Mouse (Mus musculus): Measurements from ENCODE around the gene Mtch1. TPM values are rescaled to one million over a fixed set of nuclear protein-coding genes. Genes with fewer than 3 reads are reported as not detected.

The Mtch1 gene
- polyA plus RNA-seq, 1 experiment = 140 TPM

- peaks cover 65% of the 10 kb centered on the region for H3K36me3 ChIP-seq (replicated peaks; ENCODE audit: low read length)
- H3K9me3 ChIP-seq = peaks cover 7% of the 10 kb centered on the region; the same call in 1 of the 2 replicates
- H3K4me3 ChIP-seq (replicated peaks) = no peak overlapping the region
- TF ChIP-seq FLI1 (IDR thresholded peaks at IDR 0.05; ENCODE audit: low read length) = no peak
- TF ChIP-seq GATA1 (IDR thresholded peaks at IDR 0.05; ENCODE audit: borderline replicate concordance, low read length) = no peak
- peaks cover 48% of the 10 kb centered on the region for H3K4me1 ChIP-seq
- H3K27me3 ChIP-seq (replicated peaks) = no peaks in the 10 kb centered on the region
Observed at GRCm38 (mm10) chr17:29302149-29302548, 45.6 kb downstream of the Mtch1 start.

GRCm38 (mm10) chr17:29301421-29301820 is 46.3 kb downstream of the Mtch1 start:
- H3K36me3 ChIP-seq (replicated peaks; ENCODE audit: low read length) = peaks cover 72% of the 10 kb centered on the region
- no peaks in the 10 kb centered on the region for H3K27me3 ChIP-seq (replicated peaks)
- H3K4me3 ChIP-seq (replicated peaks) = no peak overlapping the region
- TF ChIP-seq FLI1 (IDR thresholded peaks at IDR 0.05; ENCODE audit: low read length) = no peak
- TF ChIP-seq GATA1 (IDR thresholded peaks at IDR 0.05; ENCODE audit: borderline replicate concordance, low read length) = no peak
- peaks cover 48% of the 10 kb centered on the region for H3K4me1 ChIP-seq
- peaks cover 7% of the 10 kb centered on the region; the same call in 1 of the 2 replicates for H3K9me3 ChIP-seq

GRCm38 (mm10) chr17:29300926-29301325 is 46.8 kb downstream of the Mtch1 start:
- H3K27me3 ChIP-seq (replicated peaks) = no peaks in the 10 kb centered on the region
- no peak for TF ChIP-seq GATA1 (IDR thresholded peaks at IDR 0.05; ENCODE audit: borderline replicate concordance, low read length)
- no peak for TF ChIP-seq FLI1 (IDR thresholded peaks at IDR 0.05; ENCODE audit: low read length)
- H3K36me3 ChIP-seq (replicated peaks; ENCODE audit: low read length) = peaks cover 77% of the 10 kb centered on the region
- peaks cover 46% of the 10 kb centered on the region for H3K4me1 ChIP-seq
- no peak overlapping the region for H3K4me3 ChIP-seq (replicated peaks)
- H3K9me3 ChIP-seq = peaks cover 7% of the 10 kb centered on the region; the same call in 1 of the 2 replicates

DNA sequence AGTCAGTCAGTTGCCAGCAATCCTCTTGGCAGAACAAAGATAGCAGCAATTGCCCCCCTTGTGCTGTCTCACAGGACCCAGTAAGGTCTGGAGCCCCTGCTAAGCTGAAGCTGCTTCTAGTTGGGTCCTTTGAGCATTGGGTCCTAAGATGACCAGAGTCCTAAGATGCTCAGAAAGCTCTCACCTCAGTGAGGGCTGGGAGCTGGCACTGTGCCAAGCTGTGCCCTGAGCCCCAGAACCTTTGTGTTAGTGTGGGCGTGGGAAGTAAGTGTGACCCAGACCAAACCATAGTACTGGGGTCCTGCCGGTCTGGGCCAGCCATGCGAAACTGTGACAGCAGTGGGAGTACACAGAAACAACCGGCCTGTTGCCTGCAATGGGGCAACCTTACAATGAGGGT is 48.5 kb downstream of the Mtch1 start:
- Histone ChIP-seq H3K4me3 (replicated peaks) (no peak overlapping the region), H3K36me3 (replicated peaks; ENCODE audit: low read length) (peaks cover 92% of the 10 kb centered on the region), H3K4me1 (peaks cover 30% of the 10 kb centered on the region), H3K27me3 (replicated peaks) (no peaks in the 10 kb centered on the region), H3K9me3 (peaks cover 7% of the 10 kb centered on the region; the same call in 1 of the 2 replicates)
- TF ChIP-seq GATA1 (IDR thresholded peaks at IDR 0.05; ENCODE audit: borderline replicate concordance, low read length) = no peak
- no peak for TF ChIP-seq FLI1 (IDR thresholded peaks at IDR 0.05; ENCODE audit: low read length)

DNA sequence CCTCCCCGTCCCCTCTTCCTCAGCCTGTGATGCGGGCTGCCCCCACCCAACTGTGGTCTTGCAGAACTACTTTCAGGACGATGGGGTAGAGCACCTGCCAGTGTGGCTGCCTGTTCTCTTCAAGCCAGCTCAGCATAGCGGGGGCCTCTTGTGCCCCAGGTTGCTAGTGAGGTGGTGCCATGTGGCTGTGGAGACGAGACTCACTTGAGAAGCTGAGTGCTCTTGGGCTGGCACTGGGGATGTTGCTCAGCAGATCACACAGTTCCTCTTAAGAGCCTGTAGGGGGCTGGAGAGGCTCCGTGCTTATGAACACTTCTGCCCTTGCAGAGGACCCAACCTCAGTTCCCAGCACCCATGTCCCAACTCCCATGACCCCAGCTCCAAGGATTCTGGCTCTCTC is 49.9 kb downstream of the Mtch1 start:
- no peak overlapping the region for H3K4me3 ChIP-seq (replicated peaks)
- peaks cover 7% of the 10 kb centered on the region; the same call in 1 of the 2 replicates for H3K9me3 ChIP-seq
- H3K27me3 ChIP-seq (replicated peaks) = no peaks in the 10 kb centered on the region
- H3K36me3 ChIP-seq (replicated peaks; ENCODE audit: low read length) = peaks cover 98% of the 10 kb centered on the region
- no peak for TF ChIP-seq FLI1 (IDR thresholded peaks at IDR 0.05; ENCODE audit: low read length)
- no peak for TF ChIP-seq GATA1 (IDR thresholded peaks at IDR 0.05; ENCODE audit: borderline replicate concordance, low read length)
- H3K4me1 ChIP-seq = peaks cover 15% of the 10 kb centered on the region

- no peaks in the 10 kb centered on the region for H3K27me3 ChIP-seq (replicated peaks)
- peaks cover 7% of the 10 kb centered on the region; the same call in 1 of the 2 replicates for H3K9me3 ChIP-seq
- peaks cover 10% of the 10 kb centered on the region for H3K4me1 ChIP-seq
- no peak overlapping the region for H3K4me3 ChIP-seq (replicated peaks)
- H3K36me3 ChIP-seq (replicated peaks; ENCODE audit: low read length) = peaks cover 97% of the 10 kb centered on the region
- TF ChIP-seq GATA1 (IDR thresholded peaks at IDR 0.05; ENCODE audit: borderline replicate concordance, low read length) (no peak), FLI1 (IDR thresholded peaks at IDR 0.05; ENCODE audit: low read length) (no peak)
Observed at GRCm38 (mm10) chr17:29297321-29297720, 50.4 kb downstream of the Mtch1 start.

- Histone ChIP-seq H3K4me1 (no peaks in the 10 kb centered on the region; the same call in 1 of the 2 replicates), H3K27me3 (replicated peaks) (no peaks in the 10 kb centered on the region), H3K36me3 (replicated peaks; ENCODE audit: low read length) (peaks cover 94% of the 10 kb centered on the region), H3K9me3 (peaks cover 7% of the 10 kb centered on the region; the same call in 1 of the 2 replicates), H3K4me3 (replicated peaks) (no peak overlapping the region)
- TF ChIP-seq FLI1 (IDR thresholded peaks at IDR 0.05; ENCODE audit: low read length) (no peak), GATA1 (IDR thresholded peaks at IDR 0.05; ENCODE audit: borderline replicate concordance, low read length) (no peak)
Observed at GRCm38 (mm10) chr17:29295835-29296234, 51.9 kb downstream of the Mtch1 start.

- peaks cover 3% of the 10 kb centered on the region; the same call in 1 of the 2 replicates for H3K4me1 ChIP-seq
- TF ChIP-seq GATA1 (IDR thresholded peaks at IDR 0.05; ENCODE audit: borderline replicate concordance, low read length) (no peak), FLI1 (IDR thresholded peaks at IDR 0.05; ENCODE audit: low read length) (no peak)
- H3K27me3 ChIP-seq (replicated peaks) = no peaks in the 10 kb centered on the region
- no peaks in the 10 kb centered on the region for H3K9me3 ChIP-seq
- peaks cover 91% of the 10 kb centered on the region for H3K36me3 ChIP-seq (replicated peaks; ENCODE audit: low read length)
- no peak overlapping the region for H3K4me3 ChIP-seq (replicated peaks)
Observed at GRCm38 (mm10) chr17:29293807-29294605, 53.7 kb downstream of the Mtch1 start.

DNA sequence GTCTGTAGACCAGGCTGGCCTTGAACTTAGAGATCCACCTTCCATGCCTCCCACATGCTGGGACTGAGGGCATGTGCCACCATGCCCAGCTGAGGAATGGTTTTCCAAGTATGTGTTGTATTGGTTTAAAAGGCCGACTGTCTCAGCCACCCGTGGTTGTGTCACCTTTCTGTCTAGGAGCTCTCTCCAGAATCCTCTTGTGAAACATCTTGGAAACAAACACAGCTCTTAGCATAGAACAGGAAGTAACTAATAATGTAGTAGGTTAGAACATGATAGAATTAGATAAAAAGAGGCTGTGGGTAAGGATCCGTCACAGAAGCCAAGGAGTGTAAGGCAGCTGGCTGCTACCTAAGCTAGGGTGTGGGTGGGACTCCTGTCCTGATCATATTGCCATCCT is 54.7 kb downstream of the Mtch1 start:
- TF ChIP-seq GATA1 (IDR thresholded peaks at IDR 0.05; ENCODE audit: borderline replicate concordance, low read length) (no peak), FLI1 (IDR thresholded peaks at IDR 0.05; ENCODE audit: low read length) (no peak)
- H3K4me1 ChIP-seq = peaks cover 3% of the 10 kb centered on the region; the same call in 1 of the 2 replicates
- no peak overlapping the region for H3K4me3 ChIP-seq (replicated peaks)
- H3K27me3 ChIP-seq (replicated peaks) = no peaks in the 10 kb centered on the region
- no peaks in the 10 kb centered on the region for H3K9me3 ChIP-seq
- peaks cover 92% of the 10 kb centered on the region for H3K36me3 ChIP-seq (replicated peaks; ENCODE audit: low read length)

DNA sequence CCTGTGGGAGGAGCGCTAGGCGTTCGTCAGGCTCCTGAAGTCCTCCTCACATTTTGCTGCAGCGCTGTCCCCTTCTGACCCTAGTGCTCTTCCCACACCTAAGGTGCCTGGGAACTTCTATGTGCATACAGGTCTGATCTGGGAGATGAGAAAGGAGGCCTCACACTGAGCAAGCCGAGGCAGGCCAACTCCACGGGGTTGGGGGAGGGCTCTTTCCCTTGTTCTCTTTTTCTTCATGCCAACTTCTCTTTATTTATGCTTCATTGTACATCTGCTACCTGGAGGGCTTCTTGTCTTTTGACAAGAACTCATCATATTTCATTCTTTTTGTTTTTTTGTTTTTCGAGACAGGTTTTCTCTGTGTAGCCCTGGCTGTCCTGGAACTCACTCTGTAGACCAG is 55.9 kb downstream of the Mtch1 start:
- Histone ChIP-seq H3K4me1 (peaks cover 3% of the 10 kb centered on the region; the same call in 1 of the 2 replicates), H3K36me3 (replicated peaks; ENCODE audit: low read length) (peaks cover 86% of the 10 kb centered on the region), H3K27me3 (replicated peaks) (no peaks in the 10 kb centered on the region), H3K9me3 (no peaks in the 10 kb centered on the region), H3K4me3 (replicated peaks) (no peak overlapping the region)
- no peak for TF ChIP-seq GATA1 (IDR thresholded peaks at IDR 0.05; ENCODE audit: borderline replicate concordance, low read length)
- no peak for TF ChIP-seq FLI1 (IDR thresholded peaks at IDR 0.05; ENCODE audit: low read length)

All from megakaryocyte, embryonic 14.5 days (primary cell).